Mouse (Mus musculus) lung, postnatal 0 days (tissue): ENCODE results near the gene Gm20388.

ENCODE experiments used
- CTCF ChIP-seq: IDR thresholded peaks from 2 replicates; pipeline ENCODE4 v1.5.1; 2016; ENCODE audit warnings: antibody characterized with exemption, mild to moderate bottlenecking
- EP300 ChIP-seq: IDR thresholded peaks from 2 replicates; pipeline ENCODE4 v1.6.1; 2016; ENCODE audit warnings: antibody characterized with exemption, mild to moderate bottlenecking, control low read depth

DNA sequence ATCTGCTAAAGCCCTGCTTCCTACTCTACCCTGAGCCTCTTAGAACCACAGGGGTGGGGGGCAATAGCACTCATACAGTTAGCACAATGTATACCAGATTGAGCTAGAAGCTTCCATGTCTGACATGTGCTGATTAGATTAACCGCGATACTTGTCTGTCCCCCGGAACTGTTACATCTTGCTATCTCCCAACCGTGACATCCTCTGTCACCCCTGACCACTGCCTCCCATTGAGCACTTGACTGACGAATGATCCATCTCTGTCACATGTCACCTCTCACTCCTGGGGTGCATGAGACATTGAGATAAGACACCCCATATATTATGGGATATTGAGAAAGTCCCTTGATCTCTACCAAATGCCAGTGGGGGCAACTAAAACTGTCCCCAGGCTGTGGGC lies 115.6 kb downstream of the Gm20388 start:
- TF ChIP-seq CTCF (no peak), EP300 (no peak)
